ENCODE assay signal across 8 mouse cellular contexts in genomic region chr11:121925043-121925442, GRCm38 (mm10).
A peak's percentile ranks its signal among the peaks of the same experiment; 100 is the strongest.
DNase-seq lines count a peak whose midpoint lies in the region; ATAC-seq and TF ChIP-seq lines count a peak whose summit lies in the region.
"Not testable (repeated sequence)": the region's sequence is repeated elsewhere in the genome, so short reads cannot be mapped to it uniquely, and the experiment has no call there.

No protein-coding gene starts in this region.

- H3K9ac ChIP-seq in forebrain, embryonic 11.5 days (ENCODE audit: low read length); heart, embryonic 13.5 days; hindbrain, embryonic 15.5 days; neural tube, embryonic 11.5 days (ENCODE audit: low read length): not testable (repeated sequence)

- H3K4me1 ChIP-seq in E14TG2a.4 (replicated peaks; ENCODE audit: low read depth, low read length); forebrain, embryonic 11.5 days (replicated peaks; ENCODE audit: control insufficient read depth, insufficient read depth, low read length); heart, embryonic 13.5 days; hindbrain, embryonic 15.5 days (replicated peaks); midbrain, embryonic 10.5 days; neural tube, embryonic 11.5 days (ENCODE audit: control insufficient read depth, insufficient read depth, low read length): not testable (repeated sequence)

- not testable (repeated sequence) for H3K36me3 ChIP-seq in E14TG2a.4 (ENCODE audit: insufficient read depth, low read length); forebrain, embryonic 11.5 days (ENCODE audit: control insufficient read depth, insufficient read depth, low read length); heart, embryonic 13.5 days; hindbrain, embryonic 15.5 days; midbrain, embryonic 10.5 days; neural tube, embryonic 11.5 days (ENCODE audit: control insufficient read depth, insufficient read depth, low read length)

- not testable (repeated sequence) for H3K27me3 ChIP-seq in E14TG2a.4 (ENCODE audit: insufficient read depth, low read length); forebrain, embryonic 11.5 days (ENCODE audit: control insufficient read depth, insufficient read depth, low read length); heart, embryonic 13.5 days (replicated peaks); hindbrain, embryonic 15.5 days; midbrain, embryonic 10.5 days (ENCODE audit: low read depth, poor library complexity, severe bottlenecking); neural tube, embryonic 11.5 days (ENCODE audit: control insufficient read depth, insufficient read depth, low read length)

- peaks cover 25% of the 10 kb centered on the region for H3K9me3 ChIP-seq in E14TG2a.4 (ENCODE audit: low read length)
- H3K9me3 ChIP-seq in forebrain, embryonic 11.5 days (ENCODE audit: control insufficient read depth, low read length); heart, embryonic 13.5 days; hindbrain, embryonic 15.5 days; midbrain, embryonic 10.5 days (replicated peaks); neural tube, embryonic 11.5 days (ENCODE audit: control insufficient read depth, low read length): not testable (repeated sequence)

- not testable (repeated sequence) for H3K27ac ChIP-seq in forebrain, embryonic 11.5 days (ENCODE audit: low read depth, low read length); heart, embryonic 13.5 days (replicated peaks); hindbrain, embryonic 15.5 days (replicated peaks); neural tube, embryonic 11.5 days (ENCODE audit: low read depth, low read length)
- peak overlapping the region; percentile 63 for H3K27ac ChIP-seq in midbrain, embryonic 10.5 days (replicated peaks)

- TF ChIP-seq CTCF in E14TG2a.4 (conservative IDR thresholded peaks at IDR 0.05; ENCODE audit: low read length): not testable (repeated sequence)

- peak overlapping the region; percentile 18; the same call in 1 of the 2 replicates for H3K4me2 ChIP-seq in forebrain, embryonic 11.5 days (ENCODE audit: low read depth, low read length, severe bottlenecking)
- peak overlapping the region; percentile 48 for H3K4me2 ChIP-seq in heart, embryonic 13.5 days
- peak overlapping the region; percentile 34 for H3K4me2 ChIP-seq in hindbrain, embryonic 15.5 days
- H3K4me2 ChIP-seq in neural tube, embryonic 11.5 days (ENCODE audit: low read depth): not testable (repeated sequence)

- DNase-seq in embryo, embryonic 10 days (ENCODE audit: low spot score): peak; percentile 3
- DNase-seq in forebrain, embryonic 11.5 days (ENCODE audit: low spot score): peak; percentile 54
- DNase-seq in liver: peak; percentile 5
- peak; percentile 14 for DNase-seq in midbrain, embryonic 10.5 days (ENCODE audit: low spot score)
- peak; percentile 15 for DNase-seq in neural tube, embryonic 11.5 days (ENCODE audit: low spot score)

- peak overlapping the region; percentile 69 for H3K4me3 ChIP-seq in E14TG2a.4 (replicated peaks; ENCODE audit: low read length)
- not testable (repeated sequence) for H3K4me3 ChIP-seq in forebrain, embryonic 11.5 days (ENCODE audit: low read depth, low read length); heart, embryonic 13.5 days; hindbrain, embryonic 15.5 days; neural tube, embryonic 11.5 days (ENCODE audit: low read depth, low read length)
- H3K4me3 ChIP-seq in midbrain, embryonic 10.5 days: peak overlapping the region; percentile 32

- 42% methylated on average over 15 of the region's 16 CpGs for WGBS in forebrain, embryonic 11.5 days
- 43% methylated on average over 16 of the region's 16 CpGs for WGBS in heart, embryonic 13.5 days
- WGBS in hindbrain, embryonic 15.5 days: 44% methylated on average over 16 of the region's 16 CpGs
- WGBS in midbrain, embryonic 10.5 days: 45% methylated on average over 16 of the region's 16 CpGs
- 62% methylated on average over 15 of the region's 16 CpGs for WGBS in neural tube, embryonic 11.5 days

- peak; percentile 58; the same call in 1 of the 2 replicates for ATAC-seq in forebrain, embryonic 11.5 days (replicated peaks; ENCODE audit: low FRiP score)
- ATAC-seq in heart, embryonic 13.5 days (ENCODE audit: extremely low read depth, insufficient number of reproducible peaks, low FRiP score, low TSS enrichment); hindbrain, embryonic 15.5 days (ENCODE audit: low FRiP score, low read depth); neural tube, embryonic 11.5 days (ENCODE audit: insufficient read depth, low FRiP score, low TSS enrichment): not testable (repeated sequence)

Comparison
In these comparisons a context has a peak if more than half of its experiments do, and no peak if none do; other contexts are left out.
1. DNase-seq: peak in every context shown above with its lines; median percentile 54 in forebrain, embryonic 11.5 days; 15 in neural tube, embryonic 11.5 days; 14 in midbrain, embryonic 10.5 days; 5 in liver; 3 in embryo, embryonic 10 days.